Mouse (Mus musculus) heart, embryonic 10.5 days (tissue): ENCODE results near the gene Six5. TPM values are rescaled to one million over a fixed set of nuclear protein-coding genes. Genes with fewer than 3 reads are reported as not detected.

ENCODE experiments used
- DNase-seq: peaks from one replicate; pipeline ENCODE4 v3.0.0-alpha.2; 2017; ENCODE audit warnings: low spot score
- H3K27ac ChIP-seq: fragments of 300-500 bp; sonication (generic); 2 replicates; pipeline ENCODE4 v1.5.1; 2016; ENCODE audit warnings: mild to moderate bottlenecking
- H3K27me3 ChIP-seq: fragments of 300-500 bp; sonication (generic); 2 replicates; pipeline ENCODE4 v1.6.1; 2016; ENCODE audit warnings: mild to moderate bottlenecking; ENCODE audit not compliant: poor library complexity, insufficient read depth, severe bottlenecking
- H3K36me3 ChIP-seq: fragments of 300-500 bp; sonication (generic); 2 replicates; pipeline ENCODE4 v1.6.1; 2016; ENCODE audit warnings: mild to moderate bottlenecking, moderate library complexity
- H3K4me1 ChIP-seq: fragments of 300-500 bp; sonication (generic); 2 replicates; pipeline ENCODE4 v1.6.1; 2016; ENCODE audit warnings: mild to moderate bottlenecking
- H3K4me3 ChIP-seq: fragments of 300-500 bp; sonication (generic); 2 replicates; pipeline ENCODE4 v1.5.1; 2016; ENCODE audit warnings: mild to moderate bottlenecking, moderate library complexity
- H3K9me3 ChIP-seq: fragments of 300-500 bp; sonication (generic); 2 replicates; pipeline ENCODE4 v1.6.1; 2016; ENCODE audit warnings: mild to moderate bottlenecking, moderate library complexity
- WGBS: fragments of 180-500 bp; shearing (Covaris S2); methylation state at CpG from one replicate; pipeline ENCODE4 v1.1.7; 2016; 5-methylcytosine and 5-hydroxymethylcytosine counted together
- polyA plus RNA-seq: library from polyadenylated mRNA; unstranded; fragments of >200 nt; fragmentation: Nextera tagmentation; extraction: Ambion mirVana; gene quantifications from 2 replicates; pipeline ENCODE4 v1.2.1, GENCODE M21; 2016

Gene Six5
- polyA plus RNA-seq, 1 experiment from 2014 or later = 6.1 TPM

GRCm38 (mm10) chr7:19078732-19079131, 15.7 kb upstream of the Six5 start:
- Histone ChIP-seq H3K4me3 (no peak overlapping the region; the same call in 1 of the 2 replicates), H3K9me3 (no peaks in the 10 kb centered on the region), H3K36me3 (peaks cover 60% of the 10 kb centered on the region), H3K27ac (no peak overlapping the region), H3K27me3 (no peaks in the 10 kb centered on the region), H3K4me1 (peaks cover 60% of the 10 kb centered on the region)
- no peak for DNase-seq
- WGBS = 82% methylated on average over 3 of the region's 3 CpGs

DNA sequence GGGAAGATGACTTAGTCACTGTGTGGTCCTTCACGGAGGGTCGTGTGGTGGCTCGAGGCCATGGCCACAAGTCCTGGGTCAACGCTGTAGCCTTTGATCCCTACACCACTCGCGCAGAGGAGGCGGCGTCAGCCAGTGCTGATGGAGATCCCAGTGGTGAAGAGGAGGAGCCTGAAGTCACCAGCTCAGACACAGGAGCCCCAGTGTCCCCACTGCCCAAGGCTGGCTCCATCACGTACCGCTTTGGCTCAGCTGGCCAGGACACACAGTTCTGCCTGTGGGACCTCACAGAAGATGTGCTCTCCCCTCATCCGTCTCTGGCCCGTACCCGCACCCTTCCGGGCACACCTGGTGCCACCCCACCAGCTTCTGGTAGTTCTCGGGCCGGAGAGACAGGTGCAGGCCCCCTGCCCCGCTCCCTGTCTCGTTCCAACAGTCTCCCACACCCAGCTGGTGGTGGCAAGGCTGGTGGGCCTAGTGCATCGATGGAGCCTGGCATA, 13.9 kb upstream of the Six5 start:
- peak overlapping the region; percentile 25; the same call in 1 of the 2 replicates for H3K4me3 ChIP-seq
- no peak for DNase-seq
- no peak overlapping the region for H3K27ac ChIP-seq
- peaks cover 60% of the 10 kb centered on the region for H3K36me3 ChIP-seq
- H3K4me1 ChIP-seq = peaks cover 74% of the 10 kb centered on the region
- WGBS = 88% methylated on average over 19 of the region's 19 CpGs
- no peaks in the 10 kb centered on the region for H3K9me3 ChIP-seq
- H3K27me3 ChIP-seq = no peaks in the 10 kb centered on the region

GRCm38 (mm10) chr7:19082171-19082570, 12.2 kb upstream of the Six5 start:
- H3K4me1 ChIP-seq = peaks cover 84% of the 10 kb centered on the region
- H3K36me3 ChIP-seq = peaks cover 66% of the 10 kb centered on the region
- no peaks in the 10 kb centered on the region for H3K27me3 ChIP-seq
- no peaks in the 10 kb centered on the region for H3K9me3 ChIP-seq
- WGBS = 85% methylated on average over 4 of the region's 4 CpGs
- no peak overlapping the region for H3K4me3 ChIP-seq
- H3K27ac ChIP-seq = peak overlapping the region; percentile 81
- DNase-seq = no peak

DNA sequence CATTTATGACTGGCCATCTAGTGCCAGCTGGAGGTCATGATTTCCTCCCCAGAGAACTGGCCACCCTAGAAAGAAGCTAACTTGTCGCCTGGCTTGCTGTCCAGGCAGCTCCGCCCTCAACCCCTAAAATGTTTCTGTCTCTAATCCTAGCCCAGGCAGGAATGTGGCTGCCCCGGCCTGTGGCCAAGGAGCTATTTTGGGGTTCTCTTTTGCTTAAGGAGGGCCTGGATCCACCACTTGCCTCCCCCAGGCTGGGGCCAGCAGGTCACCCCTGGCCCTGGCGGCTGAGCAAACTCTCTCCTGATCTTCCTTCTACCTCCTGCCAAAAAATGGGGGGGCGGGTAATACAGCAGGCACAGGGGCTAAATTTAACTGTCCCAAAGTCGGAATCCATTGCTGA, 11.3 kb upstream of the Six5 start:
- H3K4me1 ChIP-seq = peaks cover 75% of the 10 kb centered on the region
- no peaks in the 10 kb centered on the region for H3K27me3 ChIP-seq
- H3K36me3 ChIP-seq = peaks cover 70% of the 10 kb centered on the region
- WGBS = 39% methylated on average over 6 of the region's 6 CpGs
- no peak for DNase-seq
- H3K4me3 ChIP-seq = peak overlapping the region; percentile 47
- H3K9me3 ChIP-seq = no peaks in the 10 kb centered on the region
- H3K27ac ChIP-seq = peak overlapping the region; percentile 81

GRCm38 (mm10) chr7:19083701-19084100, 10.7 kb upstream of the Six5 start, which contains the start of gene Dmpk:
Gene Dmpk, plus strand, starts transcription at chr7:19083849.
- Histone ChIP-seq H3K27ac (peak within 1 kb of the TSS; percentile 81), H3K4me1 (peaks cover 75% of the 10 kb centered on the region), H3K36me3 (peaks cover 70% of the 10 kb centered on the region), H3K27me3 (no peaks in the 10 kb centered on the region), H3K9me3 (no peaks in the 10 kb centered on the region), H3K4me3 (peak within 1 kb of the TSS; percentile 47)
- WGBS = 40% methylated on average over 10 of the region's 10 CpGs
- DNase-seq = no peak

GRCm38 (mm10) chr7:19084277-19084771, 10.1 kb upstream of the Six5 start:
- Histone ChIP-seq H3K27ac (peak overlapping the region; percentile 81), H3K4me1 (peaks cover 73% of the 10 kb centered on the region), H3K9me3 (no peaks in the 10 kb centered on the region), H3K4me3 (peak overlapping the region; percentile 47), H3K27me3 (no peaks in the 10 kb centered on the region), H3K36me3 (peaks cover 69% of the 10 kb centered on the region)
- DNase-seq = no peak
- 65% methylated on average over 6 of the region's 6 CpGs for WGBS

- peaks cover 67% of the 10 kb centered on the region for H3K4me1 ChIP-seq
- no peaks in the 10 kb centered on the region for H3K27me3 ChIP-seq
- no peak for DNase-seq
- H3K4me3 ChIP-seq = peak overlapping the region; percentile 47
- H3K9me3 ChIP-seq = no peaks in the 10 kb centered on the region
- 23% methylated on average over 9 of the region's 9 CpGs for WGBS
- H3K27ac ChIP-seq = peak overlapping the region; percentile 81
- H3K36me3 ChIP-seq = peaks cover 66% of the 10 kb centered on the region
Observed at GRCm38 (mm10) chr7:19084921-19085473, 9.4 kb upstream of the Six5 start.

DNA sequence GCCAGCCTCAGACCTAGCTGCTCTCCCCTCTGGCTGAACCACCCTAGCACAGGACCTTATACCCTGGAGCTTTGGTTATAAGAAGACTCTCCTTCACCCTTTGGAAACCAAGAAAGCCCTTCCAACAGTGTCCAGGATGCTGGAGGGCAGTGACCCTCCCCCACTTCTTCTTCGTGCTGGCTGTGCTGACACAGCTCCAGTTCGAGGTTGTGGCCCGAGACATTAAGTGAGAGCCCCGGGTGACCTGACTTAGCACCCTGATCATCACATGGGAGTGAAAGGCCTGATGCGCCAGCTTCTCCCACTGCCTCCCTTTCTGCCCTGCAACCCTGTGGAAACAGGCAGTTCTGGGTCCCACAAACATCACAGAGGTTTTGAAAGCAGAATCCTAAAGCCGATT, 8.9 kb upstream of the Six5 start:
- Histone ChIP-seq H3K27ac (peak overlapping the region; percentile 81), H3K9me3 (no peaks in the 10 kb centered on the region), H3K36me3 (peaks cover 66% of the 10 kb centered on the region), H3K27me3 (peaks cover 1% of the 10 kb centered on the region), H3K4me3 (peak overlapping the region; percentile 47), H3K4me1 (peaks cover 67% of the 10 kb centered on the region)
- WGBS = 8% methylated on average over 6 of the region's 6 CpGs
- no peak for DNase-seq

GRCm38 (mm10) chr7:19086042-19086441, 8.4 kb upstream of the Six5 start:
- H3K9me3 ChIP-seq = no peaks in the 10 kb centered on the region
- peaks cover 66% of the 10 kb centered on the region for H3K36me3 ChIP-seq
- H3K27me3 ChIP-seq = peaks cover 7% of the 10 kb centered on the region
- DNase-seq = no peak
- WGBS = 9% methylated on average over 14 of the region's 14 CpGs
- peak overlapping the region; percentile 81; the same call in 1 of the 2 replicates for H3K27ac ChIP-seq
- peak overlapping the region; percentile 47 for H3K4me3 ChIP-seq
- H3K4me1 ChIP-seq = peaks cover 70% of the 10 kb centered on the region

- 58% methylated on average over 18 of the region's 18 CpGs for WGBS
- H3K27me3 ChIP-seq = peaks cover 14% of the 10 kb centered on the region
- H3K4me3 ChIP-seq = peak overlapping the region; percentile 47; the same call in 1 of the 2 replicates
- DNase-seq = no peak
- peaks cover 71% of the 10 kb centered on the region for H3K4me1 ChIP-seq
- no peaks in the 10 kb centered on the region for H3K9me3 ChIP-seq
- peaks cover 63% of the 10 kb centered on the region for H3K36me3 ChIP-seq
- H3K27ac ChIP-seq = no peak overlapping the region
Observed at GRCm38 (mm10) chr7:19086760-19087159, 7.6 kb upstream of the Six5 start.

DNA sequence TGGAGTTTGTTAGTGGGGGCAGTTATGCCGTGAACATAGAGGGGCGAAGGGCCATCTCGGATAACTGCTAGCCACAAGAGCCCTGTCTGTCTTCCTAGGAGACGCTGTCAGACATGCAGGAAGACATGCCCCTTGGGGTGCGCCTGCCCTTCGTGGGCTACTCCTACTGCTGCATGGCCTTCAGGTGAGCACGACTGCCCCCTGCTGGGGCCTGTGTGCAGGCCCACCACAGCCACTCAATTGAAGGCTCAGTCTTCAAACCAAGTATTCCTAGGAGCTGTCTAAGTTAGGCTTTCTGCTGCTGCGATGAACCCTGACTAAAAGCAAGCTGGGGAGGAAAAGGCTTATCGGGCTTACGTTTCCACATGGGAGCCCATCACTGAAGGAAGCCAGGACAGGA, 5.6 kb upstream of the Six5 start:
- H3K27ac ChIP-seq = no peak overlapping the region
- H3K4me3 ChIP-seq = no peak overlapping the region
- H3K36me3 ChIP-seq = peaks cover 48% of the 10 kb centered on the region
- WGBS = 36% methylated on average over 10 of the region's 10 CpGs
- peaks cover 70% of the 10 kb centered on the region for H3K4me1 ChIP-seq
- H3K9me3 ChIP-seq = no peaks in the 10 kb centered on the region
- DNase-seq = no peak
- peaks cover 20% of the 10 kb centered on the region for H3K27me3 ChIP-seq

DNA sequence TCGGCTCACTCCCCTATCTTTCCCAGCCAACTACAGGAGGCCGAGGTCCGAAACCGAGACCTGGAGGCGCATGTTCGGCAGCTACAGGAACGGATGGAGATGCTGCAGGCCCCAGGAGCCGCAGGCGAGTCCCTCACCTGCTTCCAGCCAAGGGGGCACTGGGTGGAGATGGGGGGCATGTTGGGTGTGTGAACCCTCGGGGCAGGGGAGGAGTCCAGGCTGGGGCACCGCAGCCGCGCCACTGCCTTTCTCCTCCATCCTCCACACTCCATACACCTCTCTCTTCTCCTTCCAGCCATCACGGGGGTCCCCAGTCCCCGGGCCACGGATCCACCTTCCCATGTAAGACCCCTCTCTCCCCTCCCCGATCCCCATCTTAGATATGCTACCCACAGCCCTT, 2.5 kb upstream of the Six5 start:
- peak overlapping the region; percentile 87 for H3K4me3 ChIP-seq
- DNase-seq = no peak
- no peaks in the 10 kb centered on the region for H3K9me3 ChIP-seq
- peaks cover 64% of the 10 kb centered on the region for H3K4me1 ChIP-seq
- peaks cover 44% of the 10 kb centered on the region for H3K36me3 ChIP-seq
- H3K27ac ChIP-seq = peak overlapping the region; percentile 98
- H3K27me3 ChIP-seq = peaks cover 20% of the 10 kb centered on the region
- 29% methylated on average over 17 of the region's 17 CpGs for WGBS

DNA sequence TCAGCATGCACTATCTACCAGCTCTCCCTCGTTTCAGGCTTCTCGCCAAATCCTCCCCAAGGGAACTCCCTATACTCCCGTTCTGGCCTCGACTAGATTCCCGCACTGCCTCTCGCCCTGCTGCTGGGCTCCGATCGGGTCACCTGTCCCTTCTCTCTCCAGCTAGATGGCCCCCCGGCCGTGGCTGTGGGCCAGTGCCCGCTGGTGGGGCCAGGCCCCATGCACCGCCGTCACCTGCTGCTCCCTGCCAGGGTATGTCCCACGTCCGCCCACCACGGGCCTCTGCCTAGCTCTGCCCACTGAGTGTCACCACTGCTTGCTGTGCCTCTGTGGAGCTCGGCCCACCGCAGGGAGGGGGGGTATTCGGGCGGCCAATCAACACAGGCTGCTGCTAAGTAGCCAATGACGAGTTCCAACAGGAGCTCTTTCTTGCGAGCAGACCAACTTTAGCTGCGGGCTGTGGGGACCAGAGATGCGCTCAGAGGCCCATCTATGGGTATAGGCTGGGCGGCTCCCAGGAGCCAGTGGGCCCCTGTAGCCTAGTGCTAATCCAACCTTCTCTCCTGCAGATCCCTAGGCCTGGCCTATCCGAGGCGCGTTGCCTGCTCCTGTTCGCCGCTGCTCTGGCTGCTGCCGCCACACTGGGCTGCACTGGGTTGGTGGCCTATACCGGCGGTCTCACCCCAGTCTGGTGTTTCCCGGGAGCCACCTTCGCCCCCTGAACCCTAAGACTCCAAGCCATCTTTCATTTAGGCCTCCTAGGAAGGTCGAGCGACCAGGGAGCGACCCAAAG, 1.8 kb upstream of the Six5 start:
- Histone ChIP-seq H3K36me3 (peaks cover 45% of the 10 kb centered on the region), H3K27ac (peak overlapping the region; percentile 98), H3K4me3 (peak overlapping the region; percentile 87), H3K27me3 (peaks cover 20% of the 10 kb centered on the region), H3K4me1 (peaks cover 66% of the 10 kb centered on the region), H3K9me3 (no peaks in the 10 kb centered on the region)
- 4% methylated on average over 38 of the region's 38 CpGs for WGBS
- DNase-seq = peak; percentile 94
